Mouse (Mus musculus): ENCODE data around the gene Ubtf. TPM values are rescaled to one million over a fixed set of nuclear protein-coding genes. Genes with fewer than 3 reads are reported as not detected.

Gene Ubtf
- polyA plus RNA-seq, 1 experiment from 2014 or later, result 107 TPM

DNA sequence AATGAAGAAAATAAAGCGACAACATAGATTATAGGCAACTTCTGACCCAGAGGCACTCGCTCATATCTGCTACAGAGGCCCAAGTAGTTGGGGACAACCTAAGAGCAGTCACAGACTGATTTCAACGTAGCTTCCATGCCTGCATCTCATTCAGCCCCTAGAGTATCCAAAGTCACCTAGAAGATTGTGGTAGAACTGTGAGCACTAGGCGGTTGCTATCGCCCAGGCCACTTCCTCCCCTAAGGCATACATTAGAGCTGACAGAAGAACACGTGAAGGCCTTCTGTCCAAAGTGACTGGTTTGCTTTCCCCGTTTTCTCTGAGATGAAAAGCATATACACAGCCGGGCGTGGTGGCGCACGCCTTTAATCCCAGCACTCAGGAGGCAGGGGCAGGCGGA, 5.2 kb downstream of the Ubtf start:
- H3K4me1 ChIP-seq, result peaks cover 25% of the 10 kb centered on the region
- no peak overlapping the region for H3K9ac ChIP-seq (replicated peaks)
- H3K36me3 ChIP-seq, result peaks cover 49% of the 10 kb centered on the region
- 88% methylated on average over 12 of the region's 12 CpGs for WGBS
- H3K27ac ChIP-seq (replicated peaks), result no peak overlapping the region
- no peak overlapping the region for H3K4me3 ChIP-seq
- H3K9me3 ChIP-seq, result no peaks in the 10 kb centered on the region
- H3K27me3 ChIP-seq, result no peaks in the 10 kb centered on the region
- no peak for ATAC-seq (replicated peaks)
- no peak overlapping the region for H3K4me2 ChIP-seq (replicated peaks)

DNA sequence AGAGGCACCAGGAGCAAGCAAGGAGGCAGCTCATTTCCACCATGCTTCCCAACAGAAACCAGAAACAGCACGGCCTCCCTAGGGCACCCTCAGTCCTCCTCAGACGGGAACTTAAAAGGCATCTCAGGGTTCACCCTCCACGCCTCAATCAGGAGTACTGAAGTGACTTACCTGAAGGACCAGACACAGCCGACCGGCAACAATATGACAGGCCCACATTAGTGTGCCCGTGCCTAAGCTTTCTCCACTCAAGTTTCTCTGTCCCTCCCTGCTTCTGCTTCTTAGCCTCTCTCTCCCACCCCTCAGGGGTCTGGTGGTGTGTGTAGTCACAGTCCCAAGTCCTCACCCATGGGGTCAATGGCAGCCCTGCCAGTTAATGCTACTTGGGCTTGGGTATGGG, 7.0 kb downstream of the Ubtf start:
- no peak for ATAC-seq (replicated peaks)
- H3K36me3 ChIP-seq, result peaks cover 56% of the 10 kb centered on the region

DNA sequence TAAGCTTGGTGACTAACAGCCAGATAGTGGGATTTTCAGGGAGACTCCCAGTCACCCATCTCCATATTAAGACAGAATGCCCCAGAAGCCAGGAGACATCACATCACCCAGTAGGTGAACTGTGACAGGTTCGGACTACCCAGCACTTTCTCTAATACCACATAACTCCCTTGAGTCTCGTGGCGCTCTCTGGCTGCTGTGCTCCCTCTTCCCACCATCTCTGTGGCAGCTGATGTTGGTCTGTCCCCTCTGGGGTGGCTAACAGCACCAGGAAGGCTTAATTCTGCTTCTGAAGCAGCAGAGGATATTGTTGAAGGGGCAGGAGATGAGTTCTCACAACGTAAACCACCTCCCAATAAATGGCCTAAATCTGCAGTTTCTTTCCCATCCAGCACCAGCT, 7.6 kb downstream of the Ubtf start:
- Histone ChIP-seq H3K4me2 (replicated peaks) (no peak overlapping the region), H3K9ac (replicated peaks) (no peak overlapping the region), H3K27ac (replicated peaks) (no peak overlapping the region), H3K27me3 (no peaks in the 10 kb centered on the region), H3K4me3 (no peak overlapping the region), H3K9me3 (no peaks in the 10 kb centered on the region), H3K4me1 (peaks cover 31% of the 10 kb centered on the region), H3K36me3 (peaks cover 63% of the 10 kb centered on the region)
- no peak for ATAC-seq (replicated peaks)
- WGBS, result 86% methylated on average over 4 of the region's 4 CpGs

More for the DNA sequence above, 7.0 kb downstream of the Ubtf start:
- H3K27ac ChIP-seq (replicated peaks), result no peak overlapping the region
- H3K4me3 ChIP-seq, result no peak overlapping the region
- H3K9me3 ChIP-seq, result no peaks in the 10 kb centered on the region
- 83% methylated on average over 6 of the region's 6 CpGs for WGBS
- no peak overlapping the region for H3K4me2 ChIP-seq (replicated peaks)
- no peak overlapping the region for H3K9ac ChIP-seq (replicated peaks)
- no peaks in the 10 kb centered on the region for H3K27me3 ChIP-seq
- H3K4me1 ChIP-seq, result peaks cover 31% of the 10 kb centered on the region

DNA sequence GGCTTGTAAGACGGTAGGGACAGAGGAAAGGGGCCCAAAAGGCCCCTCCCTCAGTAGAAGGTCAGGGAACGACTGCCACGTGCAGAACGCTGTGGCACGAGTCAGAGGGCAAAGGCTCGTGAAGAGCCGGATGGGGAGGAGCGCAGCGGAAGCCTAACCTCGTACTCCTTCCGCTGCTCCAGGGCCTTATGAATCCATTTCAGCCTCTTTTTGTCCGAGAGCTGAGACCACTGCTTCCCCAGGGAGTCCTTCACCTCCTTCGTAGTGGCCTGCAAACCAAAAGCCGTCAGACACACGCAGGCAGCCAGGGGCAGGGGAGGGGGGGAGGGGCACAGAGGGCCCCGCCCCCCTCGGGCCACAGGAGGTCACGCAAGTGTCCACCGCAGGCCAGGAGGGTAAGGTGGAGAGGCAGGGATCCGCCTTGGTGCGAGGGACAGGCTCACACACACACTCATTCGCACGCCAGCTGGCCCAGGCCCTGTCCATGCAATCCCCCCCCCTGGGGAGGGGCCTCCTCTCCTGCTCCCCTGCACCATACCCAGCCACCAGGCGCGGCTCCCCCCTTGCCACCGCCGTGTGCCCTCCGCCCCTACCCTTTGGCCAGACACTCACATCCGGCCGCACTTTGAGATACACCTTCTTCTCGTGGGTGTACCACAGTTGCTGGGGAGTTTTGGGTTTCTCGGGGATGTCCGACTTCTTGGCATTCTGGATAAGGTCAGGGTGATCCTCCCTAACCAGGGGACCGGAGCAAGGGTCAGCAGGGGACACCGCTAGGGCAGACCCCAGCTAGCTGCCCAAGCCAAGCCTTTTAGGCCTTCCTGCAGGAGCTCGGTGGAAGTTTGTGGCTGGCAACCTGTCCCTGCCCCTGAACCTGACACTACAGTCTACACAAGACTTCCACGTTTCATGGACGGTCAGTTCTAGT, 8.5 kb downstream of the Ubtf start:
- peaks cover 27% of the 10 kb centered on the region for H3K4me1 ChIP-seq
- H3K36me3 ChIP-seq, result peaks cover 72% of the 10 kb centered on the region
- ATAC-seq (replicated peaks), result no peak
- H3K27ac ChIP-seq (replicated peaks), result no peak overlapping the region
- H3K9ac ChIP-seq (replicated peaks), result no peak overlapping the region
- H3K4me2 ChIP-seq (replicated peaks), result no peak overlapping the region
- no peaks in the 10 kb centered on the region for H3K9me3 ChIP-seq
- 43% methylated on average over 38 of the region's 38 CpGs for WGBS
- no peaks in the 10 kb centered on the region for H3K27me3 ChIP-seq
- no peak overlapping the region for H3K4me3 ChIP-seq

DNA sequence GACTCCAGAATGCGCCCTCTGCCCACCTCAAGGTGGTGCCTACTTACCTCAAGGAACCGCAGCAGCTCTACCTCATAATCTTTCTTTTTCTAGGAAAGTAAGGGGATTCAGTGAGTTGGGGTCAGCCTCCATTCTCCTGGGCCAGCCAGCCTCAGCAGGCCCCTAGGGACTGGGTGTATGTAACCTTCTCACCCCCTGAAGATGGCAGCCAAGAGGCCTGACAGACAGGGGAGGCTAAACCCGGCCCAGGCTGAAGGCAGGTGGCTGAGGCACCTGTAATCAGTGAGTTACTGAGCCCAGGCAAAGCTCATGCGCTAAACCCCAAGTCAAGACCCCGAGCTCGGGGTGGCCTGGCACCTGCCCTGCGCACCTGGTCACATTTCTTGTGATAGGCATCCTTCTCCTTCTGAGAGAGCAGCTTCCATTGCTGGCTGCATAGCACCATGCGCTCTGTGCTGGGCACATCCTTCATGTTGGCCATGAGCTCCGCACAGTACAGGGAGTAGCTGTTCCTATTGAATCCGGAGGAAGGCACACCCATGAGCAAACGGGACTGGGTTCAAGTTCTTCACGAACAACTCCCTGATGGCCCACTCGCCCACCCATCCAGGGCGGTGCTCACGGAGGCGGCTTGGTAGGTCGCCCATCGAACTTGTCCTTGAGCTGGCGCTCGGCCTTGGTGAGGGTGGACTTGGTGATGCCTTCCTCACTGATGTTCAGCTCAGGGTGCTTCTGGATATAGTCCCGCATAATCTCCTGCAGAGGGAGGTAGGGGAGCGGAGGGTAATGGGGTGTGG, 9.5 kb downstream of the Ubtf start:
- Histone ChIP-seq H3K27ac (replicated peaks) (peak overlapping the region; percentile 54), H3K4me2 (replicated peaks) (peak overlapping the region; percentile 44), H3K9ac (replicated peaks) (no peak overlapping the region), H3K36me3 (peaks cover 70% of the 10 kb centered on the region), H3K27me3 (no peaks in the 10 kb centered on the region), H3K9me3 (no peaks in the 10 kb centered on the region), H3K4me1 (peaks cover 17% of the 10 kb centered on the region), H3K4me3 (peak overlapping the region; percentile 28; the same call in 1 of the 2 replicates)
- WGBS, result 88% methylated on average over 22 of the region's 22 CpGs
- no peak; the same call in 1 of the 2 replicates for ATAC-seq (replicated peaks)

DNA sequence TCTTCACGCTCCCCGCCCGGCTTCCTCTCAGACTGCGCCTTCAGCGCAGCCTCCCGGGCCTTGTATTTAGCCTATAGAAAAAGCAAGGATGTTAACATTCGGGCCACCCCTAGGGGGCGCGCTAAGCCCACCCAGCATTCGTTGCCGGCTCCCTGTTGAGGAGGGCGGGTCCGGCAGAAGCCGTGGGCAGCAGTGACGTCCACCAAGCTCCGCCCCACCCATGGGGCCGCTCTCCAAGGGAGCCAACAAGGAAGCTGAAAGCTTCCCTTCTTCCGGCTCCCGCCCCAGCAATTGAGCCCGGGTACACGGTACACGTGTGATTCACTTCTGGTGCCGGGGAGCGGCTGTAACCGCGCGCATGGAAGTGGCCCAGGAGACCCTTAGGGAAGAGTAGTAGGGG, 10.6 kb downstream of the Ubtf start:
- Histone ChIP-seq H3K4me2 (replicated peaks) (peak overlapping the region; percentile 44), H3K4me3 (peak overlapping the region; percentile 28), H3K9me3 (no peaks in the 10 kb centered on the region), H3K36me3 (peaks cover 60% of the 10 kb centered on the region), H3K27me3 (no peaks in the 10 kb centered on the region), H3K4me1 (peaks cover 15% of the 10 kb centered on the region), H3K9ac (replicated peaks) (peak overlapping the region; percentile 24; the same call in 1 of the 2 replicates), H3K27ac (replicated peaks) (peak overlapping the region; percentile 54)
- under 1% methylated on average over 27 of the region's 27 CpGs for WGBS
- peak; percentile 92 for ATAC-seq (replicated peaks)

DNA sequence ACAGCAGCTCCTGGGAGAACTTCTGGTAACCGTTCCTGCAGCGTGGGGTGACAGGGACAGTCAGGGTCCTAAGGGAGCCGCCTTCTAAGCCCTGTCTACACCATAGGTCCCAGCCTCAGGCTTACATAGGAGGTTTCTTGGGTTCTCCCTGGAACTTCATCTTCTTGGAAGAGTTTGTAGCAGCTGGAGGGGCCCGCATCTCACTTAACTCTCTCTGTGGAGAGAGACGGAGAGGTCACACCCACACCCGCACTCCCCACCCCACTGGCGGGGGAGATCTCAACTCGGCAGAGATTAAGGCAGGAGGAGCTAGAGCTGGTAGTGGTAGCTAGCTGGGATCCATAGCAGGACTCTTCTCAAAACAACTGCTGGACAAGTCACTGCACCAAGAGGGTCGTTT, 11.4 kb downstream of the Ubtf start:
- peaks cover 51% of the 10 kb centered on the region for H3K36me3 ChIP-seq
- WGBS, result 86% methylated on average over 9 of the region's 9 CpGs

DNA sequence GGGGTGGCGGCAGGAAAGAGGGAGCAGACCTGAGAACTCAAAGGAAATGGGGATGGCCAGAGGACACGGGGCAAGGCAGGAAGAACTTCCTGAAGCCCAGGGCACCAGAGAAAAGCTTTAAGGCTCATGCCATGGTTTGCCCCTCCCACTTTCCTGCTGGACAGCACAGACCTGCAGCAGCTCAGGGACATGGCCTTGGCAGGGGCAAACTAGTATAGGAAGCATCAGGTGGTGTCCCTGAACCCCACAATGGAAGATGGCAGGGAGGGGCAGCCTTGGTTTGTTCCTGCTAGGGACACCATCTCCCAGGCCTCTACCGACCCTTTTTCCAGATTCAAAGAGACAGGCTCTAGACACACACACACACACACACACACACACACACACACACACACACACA, 14.2 kb downstream of the Ubtf start:
- Histone ChIP-seq H3K9ac (replicated peaks) (no peak overlapping the region), H3K4me3 (no peak overlapping the region), H3K27me3 (no peaks in the 10 kb centered on the region), H3K27ac (replicated peaks) (no peak overlapping the region), H3K4me1 (peaks cover 15% of the 10 kb centered on the region), H3K36me3 (peaks cover 35% of the 10 kb centered on the region), H3K4me2 (replicated peaks) (no peak overlapping the region), H3K9me3 (no peaks in the 10 kb centered on the region)
- no peak for ATAC-seq (replicated peaks)
- 48% methylated on average over 3 of the region's 3 CpGs for WGBS

More for the DNA sequence above, 11.4 kb downstream of the Ubtf start:
- no peaks in the 10 kb centered on the region for H3K27me3 ChIP-seq
- no peak overlapping the region for H3K9ac ChIP-seq (replicated peaks)
- H3K27ac ChIP-seq (replicated peaks), result no peak overlapping the region
- peaks cover 15% of the 10 kb centered on the region for H3K4me1 ChIP-seq
- ATAC-seq (replicated peaks), result no peak
- H3K4me2 ChIP-seq (replicated peaks), result no peak overlapping the region
- H3K4me3 ChIP-seq, result no peak overlapping the region
- H3K9me3 ChIP-seq, result no peaks in the 10 kb centered on the region

DNA sequence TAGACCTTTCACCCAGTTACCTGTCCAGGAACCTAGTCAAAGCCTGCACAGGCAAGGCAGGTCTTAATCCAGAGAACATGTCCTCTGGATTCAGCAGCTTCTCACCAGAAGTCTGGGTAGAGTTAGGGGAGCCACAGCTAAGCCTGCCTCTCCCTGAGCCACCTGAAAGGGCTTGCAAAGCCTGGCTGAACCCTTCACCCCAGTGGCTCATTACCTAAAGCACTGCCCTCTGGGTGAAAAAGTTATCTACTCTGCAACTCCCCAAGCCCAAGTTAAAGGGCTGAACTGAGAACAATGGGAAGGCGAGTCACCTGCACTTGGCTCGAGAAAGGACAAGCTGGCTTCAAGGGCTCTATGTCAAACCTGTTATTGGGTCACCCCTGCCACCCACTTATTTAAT, 15.4 kb downstream of the Ubtf start:
- Histone ChIP-seq H3K36me3 (peaks cover 23% of the 10 kb centered on the region), H3K9ac (replicated peaks) (no peak overlapping the region), H3K4me3 (no peak overlapping the region), H3K27ac (replicated peaks) (no peak overlapping the region), H3K9me3 (no peaks in the 10 kb centered on the region), H3K4me2 (replicated peaks) (no peak overlapping the region), H3K27me3 (no peaks in the 10 kb centered on the region), H3K4me1 (peaks cover 5% of the 10 kb centered on the region)
- ATAC-seq (replicated peaks), result no peak
- WGBS, result 40% methylated on average over 2 of the region's 2 CpGs

DNA sequence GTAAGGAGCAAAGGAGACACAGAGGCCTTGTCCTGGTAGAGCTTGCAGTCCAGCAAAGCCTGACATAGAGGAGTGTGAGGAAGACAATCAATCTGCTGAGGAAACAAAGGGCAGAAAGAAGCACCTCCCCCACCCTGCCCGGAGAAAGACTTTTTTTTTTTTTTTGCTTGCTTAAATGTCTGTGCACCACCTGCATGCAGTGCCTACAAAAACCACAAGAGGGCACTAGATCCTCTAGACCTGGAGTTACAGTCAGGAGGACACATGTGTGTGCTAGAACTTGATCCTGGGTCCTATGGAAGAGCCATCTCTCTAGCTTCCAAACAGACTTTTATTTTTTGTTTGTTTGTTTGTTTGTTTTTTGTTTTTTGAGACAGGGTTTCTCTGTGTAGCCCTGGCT, 19.7 kb downstream of the Ubtf start:
- 0% methylated on average over 1 of the region's 1 CpGs for WGBS
- Histone ChIP-seq H3K4me3 (no peak overlapping the region), H3K27me3 (no peaks in the 10 kb centered on the region), H3K9me3 (no peaks in the 10 kb centered on the region), H3K27ac (replicated peaks) (no peak overlapping the region), H3K9ac (replicated peaks) (no peak overlapping the region), H3K36me3 (no peaks in the 10 kb centered on the region), H3K4me2 (replicated peaks) (no peak overlapping the region), H3K4me1 (peaks cover 16% of the 10 kb centered on the region)
- no peak for ATAC-seq (replicated peaks)

DNA sequence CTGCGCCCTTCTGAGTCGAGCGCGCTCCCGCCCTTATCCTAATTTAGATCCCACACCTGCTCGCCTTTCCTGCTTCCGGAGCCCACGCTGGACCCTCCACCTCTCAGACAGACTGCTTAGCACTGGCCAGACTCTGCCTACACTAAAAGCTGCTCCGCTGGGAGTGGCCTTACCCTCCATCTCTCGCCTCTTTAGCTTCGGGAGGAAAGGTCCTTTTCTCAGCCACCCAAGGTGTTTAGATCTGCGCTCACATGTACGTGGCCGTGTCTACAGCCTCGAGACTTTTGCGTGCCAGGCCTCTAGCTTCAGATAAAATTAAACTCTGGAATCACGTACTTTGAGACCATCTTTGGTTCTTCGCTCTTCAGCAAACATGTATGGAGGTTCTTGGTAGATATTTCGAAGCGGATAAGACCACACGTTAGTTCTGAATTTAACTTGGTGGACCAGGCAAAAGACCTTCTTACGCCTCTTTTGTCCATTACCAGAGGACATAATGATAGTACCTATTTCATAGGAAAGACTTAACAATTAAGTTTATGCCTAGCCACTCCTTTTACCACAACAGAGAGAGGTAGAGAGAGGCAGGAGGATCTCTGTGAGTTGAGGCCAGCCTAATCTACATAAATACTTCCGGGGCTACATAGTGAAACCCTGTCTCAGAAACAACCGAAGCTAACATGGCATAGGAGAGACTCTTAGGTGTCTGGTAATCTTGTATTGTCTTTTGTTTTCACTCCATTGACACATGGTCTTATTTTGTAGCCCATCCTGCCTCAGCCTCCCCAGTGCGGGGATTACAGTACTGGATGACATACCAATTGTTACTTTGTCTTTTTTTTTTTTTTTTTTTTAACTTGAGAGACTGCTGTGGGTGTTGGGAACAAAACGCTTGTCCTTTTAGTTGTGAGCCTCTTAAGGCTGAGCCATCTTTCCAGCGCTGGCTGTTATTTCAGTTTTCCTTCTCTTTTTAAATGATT, 21.7 kb downstream of the Ubtf start:
- H3K36me3 ChIP-seq, result peaks cover 13% of the 10 kb centered on the region
- 28% methylated on average over 27 of the region's 27 CpGs for WGBS
- peak overlapping the region; percentile 98 for H3K27ac ChIP-seq (replicated peaks)
- H3K4me1 ChIP-seq, result peaks cover 28% of the 10 kb centered on the region
- ATAC-seq (replicated peaks), result no peak; the same call in 1 of the 2 replicates
- H3K4me2 ChIP-seq (replicated peaks), result peak overlapping the region; percentile 80
- peak overlapping the region; percentile 67 for H3K9ac ChIP-seq (replicated peaks)
- no peaks in the 10 kb centered on the region for H3K9me3 ChIP-seq
- H3K4me3 ChIP-seq, result peak overlapping the region; percentile 94
- no peaks in the 10 kb centered on the region for H3K27me3 ChIP-seq

Data from forebrain, embryonic 15.5 days (tissue).